Mouse (Mus musculus): Measurements from ENCODE around the gene Cdk6. TPM values are rescaled to one million over a fixed set of nuclear protein-coding genes. Genes with fewer than 3 reads are reported as not detected.
A peak's percentile ranks its signal among the peaks of the same experiment; 100 is the strongest.

Gene Cdk6
- total and polyA plus RNA-seq, 2 experiments from 2014 or later, result 12.2 to 16.5 TPM

GRCm38 (mm10) chr5:3385078-3385477, 43.8 kb downstream of the Cdk6 start:
- no peak overlapping the region for H3K9ac ChIP-seq (replicated peaks; ENCODE audit: low read length)
- H3K27me3 ChIP-seq (ENCODE audit: insufficient read depth, low read length), result no peaks in the 10 kb centered on the region
- DNase-seq (ENCODE audit: low spot score) (no peak), ATAC-seq (peak; percentile 59; the same call in 1 of the 2 replicates)
- no peaks in the 10 kb centered on the region for H3K36me3 ChIP-seq (ENCODE audit: insufficient read depth, low read length)
- no peak overlapping the region for H3K27ac ChIP-seq
- no peak for TF ChIP-seq CTCF (IDR thresholded peaks at IDR 0.05; ENCODE audit: low read depth)
- 59% methylated on average over 1 of the region's 1 CpGs for WGBS
- H3K4me3 ChIP-seq (ENCODE audit: low read length), result no peak overlapping the region
- H3K4me1 ChIP-seq (ENCODE audit: insufficient read depth, low read length), result no peaks in the 10 kb centered on the region
- H3K4me2 ChIP-seq (ENCODE audit: low read depth, low read length), result no peak overlapping the region
- no peaks in the 10 kb centered on the region for H3K9me3 ChIP-seq (ENCODE audit: low read length)

GRCm38 (mm10) chr5:3386021-3386730, 44.9 kb downstream of the Cdk6 start:
- Histone ChIP-seq H3K27me3 (ENCODE audit: insufficient read depth, low read length) (no peaks in the 10 kb centered on the region), H3K27ac (no peak overlapping the region), H3K4me2 (ENCODE audit: low read depth, low read length) (no peak overlapping the region), H3K4me1 (ENCODE audit: insufficient read depth, low read length) (no peaks in the 10 kb centered on the region), H3K9ac (replicated peaks; ENCODE audit: low read length) (no peak overlapping the region), H3K36me3 (ENCODE audit: insufficient read depth, low read length) (no peaks in the 10 kb centered on the region), H3K9me3 (ENCODE audit: low read length) (no peaks in the 10 kb centered on the region), H3K4me3 (ENCODE audit: low read length) (no peak overlapping the region)
- DNase-seq (ENCODE audit: low spot score), result no peak
- 72% methylated on average over 7 of the region's 7 CpGs for whole genome bisulfite sequencing
- no peak for TF ChIP-seq CTCF (IDR thresholded peaks at IDR 0.05; ENCODE audit: low read depth)
- ATAC-seq, result no peak

- no peak overlapping the region for H3K9ac ChIP-seq (replicated peaks; ENCODE audit: low read length)
- H3K27ac ChIP-seq, result no peak overlapping the region
- no peak overlapping the region for H3K4me3 ChIP-seq (ENCODE audit: low read length)
- H3K27me3 ChIP-seq (ENCODE audit: insufficient read depth, low read length), result no peaks in the 10 kb centered on the region
- H3K4me2 ChIP-seq (ENCODE audit: low read depth, low read length), result 0 out of 2 replicates have a peak overlapping the region, but pooled peaks have one; percentile 7
- no peak for TF ChIP-seq CTCF (IDR thresholded peaks at IDR 0.05; ENCODE audit: low read depth)
- no peak for ATAC-seq
- WGBS, result 16% methylated on average over 4 of the region's 4 CpGs
- H3K36me3 ChIP-seq (ENCODE audit: insufficient read depth, low read length), result no peaks in the 10 kb centered on the region
- no peaks in the 10 kb centered on the region for H3K4me1 ChIP-seq (ENCODE audit: insufficient read depth, low read length)
- no peak for DNase-seq (ENCODE audit: low spot score)
- H3K9me3 ChIP-seq (ENCODE audit: low read length), result no peaks in the 10 kb centered on the region
Measured at GRCm38 (mm10) chr5:3386731-3387087, 45.4 kb downstream of the Cdk6 start.

- Histone ChIP-seq H3K27ac (no peak overlapping the region), H3K4me3 (ENCODE audit: low read length) (no peak overlapping the region), H3K27me3 (ENCODE audit: insufficient read depth, low read length) (no peaks in the 10 kb centered on the region), H3K4me1 (ENCODE audit: insufficient read depth, low read length) (no peaks in the 10 kb centered on the region), H3K36me3 (ENCODE audit: insufficient read depth, low read length) (no peaks in the 10 kb centered on the region), H3K9ac (replicated peaks; ENCODE audit: low read length) (no peak overlapping the region), H3K4me2 (ENCODE audit: low read depth, low read length) (0 out of 2 replicates have a peak overlapping the region, but pooled peaks have one; percentile 7), H3K9me3 (ENCODE audit: low read length) (no peaks in the 10 kb centered on the region)
- peak; percentile 32 for DNase-seq (ENCODE audit: low spot score)
- TF ChIP-seq CTCF (IDR thresholded peaks at IDR 0.05; ENCODE audit: low read depth), result no peak
- WGBS, result 32% methylated on average over 5 of the region's 5 CpGs
- ATAC-seq, result peak; percentile 68
Measured at GRCm38 (mm10) chr5:3387138-3387537, 45.9 kb downstream of the Cdk6 start.

- no peak overlapping the region for H3K27ac ChIP-seq
- H3K36me3 ChIP-seq (ENCODE audit: insufficient read depth, low read length), result no peaks in the 10 kb centered on the region
- 82% methylated on average over 3 of the region's 3 CpGs for WGBS
- ATAC-seq (no peak), DNase-seq (ENCODE audit: low spot score) (no peak)
- H3K9me3 ChIP-seq (ENCODE audit: low read length), result no peaks in the 10 kb centered on the region
- H3K9ac ChIP-seq (replicated peaks; ENCODE audit: low read length), result no peak overlapping the region
- H3K4me2 ChIP-seq (ENCODE audit: low read depth, low read length), result no peak overlapping the region
- no peak overlapping the region for H3K4me3 ChIP-seq (ENCODE audit: low read length)
- H3K4me1 ChIP-seq (ENCODE audit: insufficient read depth, low read length), result 0 out of 2 replicates have a peak, but pooled peaks cover 2% of the 10 kb centered on the region
- no peak for TF ChIP-seq CTCF (IDR thresholded peaks at IDR 0.05; ENCODE audit: low read depth)
- H3K27me3 ChIP-seq (ENCODE audit: insufficient read depth, low read length), result no peaks in the 10 kb centered on the region
Measured at GRCm38 (mm10) chr5:3392856-3393255, 51.6 kb downstream of the Cdk6 start.

- 0 out of 2 replicates have a peak, but pooled peaks cover 2% of the 10 kb centered on the region for H3K4me1 ChIP-seq (ENCODE audit: insufficient read depth, low read length)
- H3K4me2 ChIP-seq (ENCODE audit: low read depth, low read length), result no peak overlapping the region
- no peak for DNase-seq (ENCODE audit: low spot score)
- peak overlapping the region; percentile 11 for H3K27ac ChIP-seq
- H3K27me3 ChIP-seq (ENCODE audit: insufficient read depth, low read length), result no peaks in the 10 kb centered on the region
- H3K4me3 ChIP-seq (ENCODE audit: low read length), result no peak overlapping the region
- no peak for ATAC-seq
- 84% methylated on average over 7 of the region's 7 CpGs for WGBS
- no peaks in the 10 kb centered on the region for H3K9me3 ChIP-seq (ENCODE audit: low read length)
- no peak for TF ChIP-seq CTCF (IDR thresholded peaks at IDR 0.05; ENCODE audit: low read depth)
- H3K36me3 ChIP-seq (ENCODE audit: insufficient read depth, low read length), result no peaks in the 10 kb centered on the region
- no peak overlapping the region for H3K9ac ChIP-seq (replicated peaks; ENCODE audit: low read length)
Measured at GRCm38 (mm10) chr5:3394145-3394544, 52.9 kb downstream of the Cdk6 start.

- peak; percentile 66 for DNase-seq (ENCODE audit: low spot score)
- Histone ChIP-seq H3K27me3 (ENCODE audit: insufficient read depth, low read length) (no peaks in the 10 kb centered on the region), H3K4me2 (ENCODE audit: low read depth, low read length) (no peak overlapping the region), H3K36me3 (ENCODE audit: insufficient read depth, low read length) (no peaks in the 10 kb centered on the region), H3K4me3 (ENCODE audit: low read length) (no peak overlapping the region), H3K9ac (replicated peaks; ENCODE audit: low read length) (no peak overlapping the region), H3K27ac (peak overlapping the region; percentile 11), H3K9me3 (ENCODE audit: low read length) (no peaks in the 10 kb centered on the region), H3K4me1 (ENCODE audit: insufficient read depth, low read length) (0 out of 2 replicates have a peak, but pooled peaks cover 2% of the 10 kb centered on the region)
- ATAC-seq, result peak; percentile 86
- TF ChIP-seq CTCF (IDR thresholded peaks at IDR 0.05; ENCODE audit: low read depth), result no peak
- 21% methylated on average over 6 of the region's 6 CpGs for WGBS
Measured at GRCm38 (mm10) chr5:3395020-3395419, 53.7 kb downstream of the Cdk6 start.

Measured in hindbrain, postnatal 0 days (tissue).